Mouse (Mus musculus) adipocyte (in vitro differentiated cells): ENCODE data around the gene Gss.

Experiments used
- DNase-seq: peaks from one replicate; pipeline ENCODE4 v3.0.0-alpha.2; 2016; ENCODE audit warnings: low spot score

The Gss gene

DNA sequence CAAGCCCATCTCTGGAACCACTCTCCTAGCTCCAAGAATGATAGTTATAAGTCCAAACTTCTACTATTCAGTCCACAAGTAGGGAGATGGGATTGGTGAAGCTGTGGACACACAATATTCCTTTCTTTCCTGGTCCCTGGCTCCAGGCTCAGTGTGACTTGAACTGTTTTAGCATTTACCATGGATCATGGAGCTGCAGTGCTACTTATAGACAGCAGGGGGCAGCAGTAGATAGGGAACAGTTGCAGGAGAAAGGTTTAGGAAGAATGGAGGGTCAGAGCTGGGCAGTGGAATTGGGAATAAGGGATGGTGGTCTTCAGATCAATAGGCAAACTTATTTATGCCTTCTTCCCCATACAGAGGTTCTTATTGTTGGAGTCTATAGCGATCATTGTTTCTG is 76.7 kb downstream of the Gss start:
- peak; percentile 76 for DNase-seq

GRCm38 (mm10) chr2:155514666-155515065 is 77.9 kb downstream of the Gss start:
- no peak for DNase-seq

- DNase-seq, result no peak
These were observed 79.1 kb downstream of the Gss start for GRCm38 (mm10) chr2:155513543-155513942.
